Mouse (Mus musculus) erythroblast, embryonic 14.5 days (primary cell): ENCODE measurements around the gene Bap1.

Source experiments
- GATA1 ChIP-seq: IDR thresholded peaks from 2 replicates; pipeline ENCODE4 v1.6.1; 2012; ENCODE audit warnings: low read length, inconsistent platforms, mixed read lengths
- TAL1 ChIP-seq: IDR thresholded peaks from 3 replicates; pipeline ENCODE4 v1.6.1; 2012; ENCODE audit warnings: low read length, inconsistent platforms, mixed read lengths

- TF ChIP-seq GATA1 (no peak), TAL1 (no peak)
Measured at GRCm38 (mm10) chr14:31237101-31237882, 14.0 kb upstream of the Bap1 start.
